Mouse (Mus musculus): ENCODE measurements at regions not wholly inside any gene's neighbourhood (a gene's known extent, or its start where the extent isn't known, plus 50 kb on each side); places are given as distances from the start of the nearest gene placed in this dataset.
A peak's percentile ranks its signal among the peaks of the same experiment; 100 is the strongest.

GRCm38 (mm10) chr3:131886470-131886869 is 198.6 kb upstream of the Dkk2 start:
- Histone ChIP-seq H3K27ac (no peak overlapping the region), H3K9ac (replicated peaks; ENCODE audit: low read length) (no peak overlapping the region), H3K4me2 (ENCODE audit: low read depth, low read length) (no peak overlapping the region), H3K27me3 (ENCODE audit: insufficient read depth, low read length) (no peaks in the 10 kb centered on the region), H3K9me3 (ENCODE audit: low read length) (no peaks in the 10 kb centered on the region), H3K4me1 (ENCODE audit: insufficient read depth, low read length) (no peaks in the 10 kb centered on the region), H3K36me3 (ENCODE audit: insufficient read depth, low read length) (no peaks in the 10 kb centered on the region), H3K4me3 (ENCODE audit: low read length) (no peak overlapping the region)
- no peak for ATAC-seq
- peak; percentile 65 for TF ChIP-seq CTCF (IDR thresholded peaks at IDR 0.05; ENCODE audit: low read depth)
- WGBS = 88% methylated on average over 5 of the region's 5 CpGs
- no peak for DNase-seq (ENCODE audit: low spot score)

GRCm38 (mm10) chr3:131886984-131887383 is 198.1 kb upstream of the Dkk2 start:
- Histone ChIP-seq H3K27me3 (ENCODE audit: insufficient read depth, low read length) (no peaks in the 10 kb centered on the region), H3K27ac (no peak overlapping the region), H3K4me2 (ENCODE audit: low read depth, low read length) (no peak overlapping the region), H3K36me3 (ENCODE audit: insufficient read depth, low read length) (no peaks in the 10 kb centered on the region), H3K4me1 (ENCODE audit: insufficient read depth, low read length) (no peaks in the 10 kb centered on the region), H3K9me3 (ENCODE audit: low read length) (no peaks in the 10 kb centered on the region), H3K9ac (replicated peaks; ENCODE audit: low read length) (no peak overlapping the region), H3K4me3 (ENCODE audit: low read length) (no peak overlapping the region)
- no peak for TF ChIP-seq CTCF (IDR thresholded peaks at IDR 0.05; ENCODE audit: low read depth)
- no peak for DNase-seq (ENCODE audit: low spot score)
- WGBS = 90% methylated on average over 8 of the region's 8 CpGs
- ATAC-seq = no peak

DNA sequence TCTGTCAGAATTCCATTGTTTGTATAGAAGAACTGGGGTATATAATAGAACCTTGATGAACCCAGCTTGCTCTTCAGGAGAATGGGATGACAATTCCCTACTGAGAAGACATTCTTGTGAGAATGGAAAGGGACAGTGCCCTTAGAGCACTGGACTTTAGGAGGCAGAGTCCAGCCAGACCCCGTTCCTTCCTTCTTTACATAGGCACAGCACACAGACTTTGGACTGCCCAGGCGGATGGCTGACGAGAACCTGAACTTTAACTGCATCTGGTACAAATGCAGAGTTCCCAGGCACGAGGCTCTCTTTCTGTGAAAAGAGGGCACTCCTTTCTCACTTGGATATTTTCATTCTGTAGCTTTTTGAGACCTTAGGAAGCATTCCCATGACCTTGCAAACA is 197.4 kb upstream of the Dkk2 start:
- DNase-seq (ENCODE audit: low spot score) (no peak), ATAC-seq (no peak)
- Histone ChIP-seq H3K27me3 (ENCODE audit: insufficient read depth, low read length) (no peaks in the 10 kb centered on the region), H3K9me3 (ENCODE audit: low read length) (no peaks in the 10 kb centered on the region), H3K27ac (no peak overlapping the region), H3K4me1 (ENCODE audit: insufficient read depth, low read length) (no peaks in the 10 kb centered on the region), H3K9ac (replicated peaks; ENCODE audit: low read length) (no peak overlapping the region), H3K36me3 (ENCODE audit: insufficient read depth, low read length) (no peaks in the 10 kb centered on the region), H3K4me3 (ENCODE audit: low read length) (no peak overlapping the region), H3K4me2 (ENCODE audit: low read depth, low read length) (no peak overlapping the region)
- no peak for TF ChIP-seq CTCF (IDR thresholded peaks at IDR 0.05; ENCODE audit: low read depth)
- WGBS = 76% methylated on average over 4 of the region's 4 CpGs

GRCm38 (mm10) chr3:131891941-131892340 is 193.2 kb upstream of the Dkk2 start:
- DNase-seq (ENCODE audit: low spot score) (no peak), ATAC-seq (no peak)
- H3K27me3 ChIP-seq (ENCODE audit: insufficient read depth, low read length) = no peaks in the 10 kb centered on the region
- no peak overlapping the region for H3K4me3 ChIP-seq (ENCODE audit: low read length)
- no peaks in the 10 kb centered on the region for H3K9me3 ChIP-seq (ENCODE audit: low read length)
- 79% methylated on average over 7 of the region's 7 CpGs for WGBS
- no peaks in the 10 kb centered on the region for H3K36me3 ChIP-seq (ENCODE audit: insufficient read depth, low read length)
- TF ChIP-seq CTCF (IDR thresholded peaks at IDR 0.05; ENCODE audit: low read depth) = no peak
- no peak overlapping the region for H3K27ac ChIP-seq
- H3K4me1 ChIP-seq (ENCODE audit: insufficient read depth, low read length) = no peaks in the 10 kb centered on the region
- no peak overlapping the region for H3K4me2 ChIP-seq (ENCODE audit: low read depth, low read length)
- no peak overlapping the region for H3K9ac ChIP-seq (replicated peaks; ENCODE audit: low read length)

DNA sequence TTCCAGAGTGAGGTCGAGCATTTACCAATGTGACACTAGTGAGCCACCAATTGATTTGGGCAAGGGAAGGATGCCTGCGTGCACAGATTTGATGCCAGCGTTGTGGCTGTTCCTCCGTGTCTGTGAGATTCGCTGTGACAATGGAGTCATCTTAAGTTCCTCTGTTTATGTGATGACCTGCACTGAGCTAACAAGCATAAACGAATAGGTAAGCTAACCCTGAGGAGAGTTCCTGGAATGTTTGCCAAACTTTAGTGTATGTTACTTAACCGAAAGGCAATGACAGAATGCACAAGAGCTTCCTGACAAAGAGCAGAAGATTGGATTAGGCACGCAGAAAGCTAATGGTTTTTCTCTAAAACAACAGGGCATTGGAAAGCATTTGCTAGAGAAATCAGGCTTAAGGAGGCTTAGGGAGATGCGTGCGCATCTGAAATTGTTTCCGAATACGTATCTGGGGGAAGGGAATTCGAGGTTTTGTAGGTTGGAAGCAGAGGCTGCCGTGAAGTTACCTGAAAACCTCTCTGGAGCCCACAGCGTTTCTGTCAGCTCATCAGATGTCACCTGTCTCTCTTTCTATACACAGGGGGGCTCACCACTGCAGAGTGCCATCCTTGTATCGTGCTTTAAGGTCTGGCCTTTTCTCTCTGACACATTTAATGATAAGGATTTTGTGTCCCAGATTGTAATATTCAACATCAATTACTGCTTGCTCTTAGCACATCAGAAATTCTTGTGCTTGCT is 191.9 kb upstream of the Dkk2 start:
- H3K36me3 ChIP-seq (ENCODE audit: insufficient read depth, low read length) = no peaks in the 10 kb centered on the region
- H3K9me3 ChIP-seq (ENCODE audit: low read length) = no peaks in the 10 kb centered on the region
- H3K4me3 ChIP-seq (ENCODE audit: low read length) = no peak overlapping the region
- H3K4me2 ChIP-seq (ENCODE audit: low read depth, low read length) = no peak overlapping the region
- DNase-seq (ENCODE audit: low spot score) (peak; percentile 20), ATAC-seq (0 out of 2 replicates have a peak, but pooled peaks have one; percentile 40)
- H3K27ac ChIP-seq = no peak overlapping the region
- no peak overlapping the region for H3K9ac ChIP-seq (replicated peaks; ENCODE audit: low read length)
- 66% methylated on average over 16 of the region's 16 CpGs for WGBS
- no peak for TF ChIP-seq CTCF (IDR thresholded peaks at IDR 0.05; ENCODE audit: low read depth)
- no peaks in the 10 kb centered on the region for H3K27me3 ChIP-seq (ENCODE audit: insufficient read depth, low read length)
- H3K4me1 ChIP-seq (ENCODE audit: insufficient read depth, low read length) = no peaks in the 10 kb centered on the region

- no peaks in the 10 kb centered on the region for H3K36me3 ChIP-seq (ENCODE audit: insufficient read depth, low read length)
- DNase-seq (ENCODE audit: low spot score) (no peak), ATAC-seq (no peak)
- no peak for TF ChIP-seq CTCF (IDR thresholded peaks at IDR 0.05; ENCODE audit: low read depth)
- H3K27me3 ChIP-seq (ENCODE audit: insufficient read depth, low read length) = no peaks in the 10 kb centered on the region
- H3K4me3 ChIP-seq (ENCODE audit: low read length) = no peak overlapping the region
- H3K27ac ChIP-seq = no peak overlapping the region
- WGBS = 68% methylated on average over 1 of the region's 1 CpGs
- no peak overlapping the region for H3K9ac ChIP-seq (replicated peaks; ENCODE audit: low read length)
- H3K9me3 ChIP-seq (ENCODE audit: low read length) = no peaks in the 10 kb centered on the region
- no peaks in the 10 kb centered on the region for H3K4me1 ChIP-seq (ENCODE audit: insufficient read depth, low read length)
- H3K4me2 ChIP-seq (ENCODE audit: low read depth, low read length) = no peak overlapping the region
Observed at GRCm38 (mm10) chr3:131895057-131895456, 190.0 kb upstream of the Dkk2 start.

DNA sequence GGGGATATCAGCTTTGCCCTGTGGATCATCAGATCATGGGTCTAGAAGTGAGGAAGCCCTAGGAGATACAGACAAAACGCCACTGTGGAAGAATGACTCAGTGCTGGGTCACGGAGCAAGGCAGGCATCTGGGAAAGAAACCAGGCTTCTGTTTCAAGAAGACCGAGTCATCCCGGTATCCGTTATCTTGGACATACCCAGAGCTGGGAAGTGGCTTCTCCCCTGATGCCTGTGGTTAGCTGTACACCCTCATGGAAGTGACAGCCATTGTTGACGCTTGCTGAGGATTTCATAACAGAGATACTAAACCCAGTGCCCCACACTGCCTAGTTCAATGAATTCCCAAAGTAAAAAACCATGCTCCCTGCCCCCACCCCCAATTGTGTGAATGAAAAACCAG is 171.6 kb upstream of the Dkk2 start:
- Histone ChIP-seq H3K27me3 (ENCODE audit: insufficient read depth, low read length) (no peaks in the 10 kb centered on the region), H3K4me2 (ENCODE audit: low read depth, low read length) (no peak overlapping the region), H3K4me3 (ENCODE audit: low read length) (no peak overlapping the region), H3K9ac (replicated peaks; ENCODE audit: low read length) (no peak overlapping the region), H3K9me3 (ENCODE audit: low read length) (no peaks in the 10 kb centered on the region), H3K4me1 (ENCODE audit: insufficient read depth, low read length) (no peaks in the 10 kb centered on the region), H3K36me3 (ENCODE audit: insufficient read depth, low read length) (no peaks in the 10 kb centered on the region), H3K27ac (no peak overlapping the region)
- no peak for TF ChIP-seq CTCF (IDR thresholded peaks at IDR 0.05; ENCODE audit: low read depth)
- 93% methylated on average over 6 of the region's 6 CpGs for WGBS
- ATAC-seq (no peak), DNase-seq (ENCODE audit: low spot score) (no peak)

Measured in hindbrain, postnatal 0 days (tissue).